Mouse (Mus musculus) limb, embryonic 12.5 days (tissue): Measurements from ENCODE around the gene Selenbp1. TPM values are rescaled to one million over a fixed set of nuclear protein-coding genes. Genes with fewer than 3 reads are reported as not detected.
"Not testable (repeated sequence)": the region's sequence is repeated elsewhere in the genome, so short reads cannot be mapped to it uniquely, and the experiment has no call there.

Experiments used
- ATAC-seq: fragments of 200-750 bp; cut with Nextera tagmentation; 2 replicates; pipeline ENCODE4 v1.8.0; 2017; ENCODE audit warnings: low read depth, moderate TSS enrichment; ENCODE audit not compliant: insufficient number of reproducible peaks, insufficient read depth, low FRiP score, low TSS enrichment
- H3K27ac ChIP-seq: fragments of 300-500 bp; sonication (generic); 2 replicates; pipeline ENCODE4 v1.5.1; 2016; ENCODE audit warnings: mild to moderate bottlenecking, moderate library complexity
- H3K27me3 ChIP-seq: fragments of 300-500 bp; sonication (generic); 2 replicates; pipeline ENCODE4 v1.6.1; 2016; ENCODE audit warnings: mild to moderate bottlenecking, moderate library complexity
- H3K36me3 ChIP-seq: fragments of 300-500 bp; sonication (generic); 2 replicates; pipeline ENCODE4 v1.6.1; 2016; ENCODE audit warnings: mild to moderate bottlenecking, moderate library complexity
- H3K4me1 ChIP-seq: fragments of 300-500 bp; sonication (generic); replicated peaks from 2 replicates; pipeline ENCODE4 v1.6.1; 2016
- H3K4me2 ChIP-seq: fragments of 300-500 bp; sonication (generic); 2 replicates; pipeline ENCODE4 v1.6.1; 2016; ENCODE audit warnings: mild to moderate bottlenecking, moderate library complexity
- H3K4me3 ChIP-seq: fragments of 300-500 bp; sonication (generic); replicated peaks from 2 replicates; pipeline ENCODE4 v1.5.1; 2016; ENCODE audit warnings: mild to moderate bottlenecking
- H3K9ac ChIP-seq: fragments of 300-500 bp; sonication (generic); replicated peaks from 2 replicates; pipeline ENCODE4 v1.6.1; 2016; ENCODE audit warnings: mild to moderate bottlenecking, moderate library complexity
- H3K9me3 ChIP-seq: fragments of 300-500 bp; sonication (generic); 2 replicates; pipeline ENCODE4 v1.6.1; 2016; ENCODE audit warnings: mild to moderate bottlenecking, moderate library complexity
- WGBS: fragments of 180-500 bp; shearing (Covaris S2); methylation state at CpG from one replicate; pipeline ENCODE4 v1.1.7; 2016; 5-methylcytosine and 5-hydroxymethylcytosine counted together
- polyA plus RNA-seq: library from polyadenylated mRNA; unstranded; fragments of >200 nt; fragmentation: Nextera tagmentation; extraction: Ambion mirVana; gene quantifications from 2 replicates; pipeline ENCODE4 v1.2.1, GENCODE M21; 2016

Gene Selenbp1
- polyA plus RNA-seq, 1 experiment from 2014 or later: 28.9 TPM

DNA sequence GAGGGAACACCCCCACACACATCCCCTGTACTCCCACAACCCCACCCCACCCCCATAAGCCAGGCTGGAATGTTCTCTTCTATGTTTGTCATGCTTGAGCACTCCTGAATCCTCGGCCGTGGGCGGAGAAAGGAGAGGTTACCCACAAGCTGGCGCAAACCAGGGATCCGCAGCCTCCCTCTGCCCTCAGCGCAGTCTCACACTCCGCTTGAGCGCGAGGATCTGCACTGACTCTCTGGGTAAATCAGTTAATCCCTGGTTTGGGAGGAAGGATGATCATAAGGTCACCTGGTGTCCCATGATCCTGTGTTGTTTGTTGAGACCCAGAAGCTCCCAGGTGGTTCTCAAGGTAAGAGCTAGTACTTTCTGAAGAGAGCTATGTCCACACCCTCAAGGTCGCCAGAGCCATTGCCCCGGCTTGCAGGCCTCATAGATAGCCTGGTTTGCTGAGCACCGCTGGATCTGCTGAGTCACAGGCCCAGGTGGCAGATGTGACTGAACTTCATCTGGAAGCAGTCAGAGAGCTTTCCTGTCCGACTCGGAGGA is 15.0 kb upstream of the Selenbp1 start:
- Histone ChIP-seq H3K9ac (no peak overlapping the region), H3K27ac (no peak overlapping the region), H3K27me3 (no peaks in the 10 kb centered on the region), H3K4me2 (no peak overlapping the region), H3K36me3 (no peaks in the 10 kb centered on the region), H3K4me1 (0 out of 2 replicates have a peak, but pooled peaks cover 3% of the 10 kb centered on the region), H3K4me3 (no peak overlapping the region), H3K9me3 (no peaks in the 10 kb centered on the region)
- no peak for ATAC-seq
- 67% methylated on average over 14 of the region's 14 CpGs for WGBS

- H3K36me3 ChIP-seq: no peaks in the 10 kb centered on the region
- WGBS: 39% methylated on average over 4 of the region's 4 CpGs
- no peak overlapping the region for H3K4me3 ChIP-seq
- no peak overlapping the region for H3K4me2 ChIP-seq
- no peak overlapping the region for H3K9ac ChIP-seq
- no peak overlapping the region for H3K27ac ChIP-seq
- ATAC-seq: no peak
- no peaks in the 10 kb centered on the region for H3K9me3 ChIP-seq
- H3K27me3 ChIP-seq: no peaks in the 10 kb centered on the region
- H3K4me1 ChIP-seq: 0 out of 2 replicates have a peak, but pooled peaks cover 3% of the 10 kb centered on the region
Measured at GRCm38 (mm10) chr3:94918845-94919244, 14.0 kb upstream of the Selenbp1 start.

DNA sequence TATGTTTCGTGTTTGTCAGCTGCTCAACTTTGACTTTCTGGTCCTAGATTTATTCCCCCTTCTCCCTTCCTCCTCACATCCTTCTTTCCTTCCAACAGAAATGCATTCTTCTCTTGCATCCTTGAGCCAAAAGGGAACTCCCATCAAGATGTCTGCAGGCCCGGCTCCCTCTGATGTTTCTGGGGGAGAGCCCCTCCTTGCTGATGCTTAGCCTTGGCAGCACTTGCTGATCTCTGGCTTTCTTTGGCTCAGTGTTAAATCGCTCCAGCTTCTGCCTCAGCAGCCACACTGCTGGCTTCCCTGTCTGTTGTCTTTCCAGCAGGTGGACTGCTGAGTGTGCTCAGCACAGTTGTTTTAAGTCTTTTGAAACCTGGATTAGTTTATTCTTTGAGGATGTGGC is 11.8 kb upstream of the Selenbp1 start:
- ATAC-seq: no peak
- H3K4me2 ChIP-seq: no peak overlapping the region
- no peak overlapping the region for H3K27ac ChIP-seq
- H3K9ac ChIP-seq: no peak overlapping the region
- WGBS: 51% methylated on average over 3 of the region's 3 CpGs
- 0 out of 2 replicates have a peak, but pooled peaks cover 3% of the 10 kb centered on the region for H3K4me1 ChIP-seq
- no peaks in the 10 kb centered on the region for H3K27me3 ChIP-seq
- H3K4me3 ChIP-seq: no peak overlapping the region
- no peaks in the 10 kb centered on the region for H3K36me3 ChIP-seq
- H3K9me3 ChIP-seq: no peaks in the 10 kb centered on the region

DNA sequence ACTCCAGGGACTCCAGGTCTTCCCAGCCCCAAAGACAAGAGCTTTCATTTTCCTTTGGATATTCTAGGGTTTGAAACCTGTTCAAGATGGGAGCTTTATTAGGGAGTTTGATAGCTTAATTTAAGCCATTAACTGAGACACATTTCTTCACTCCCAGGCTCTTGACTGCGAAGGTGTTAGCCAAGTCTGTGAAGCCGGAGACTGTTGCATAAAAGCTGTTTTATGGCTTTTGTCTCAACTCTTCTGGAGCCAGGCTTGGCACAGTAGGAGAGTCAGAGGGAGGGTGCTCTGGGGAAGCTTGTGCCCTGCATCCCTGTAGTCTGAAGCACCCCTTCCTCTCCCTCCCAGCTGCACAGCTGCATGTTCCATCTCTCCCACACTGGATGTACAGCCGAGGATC is 10.5 kb upstream of the Selenbp1 start:
- Histone ChIP-seq H3K4me1 (0 out of 2 replicates have a peak, but pooled peaks cover 3% of the 10 kb centered on the region), H3K9ac (no peak overlapping the region), H3K4me3 (no peak overlapping the region), H3K27me3 (no peaks in the 10 kb centered on the region), H3K9me3 (no peaks in the 10 kb centered on the region), H3K36me3 (no peaks in the 10 kb centered on the region), H3K4me2 (no peak overlapping the region), H3K27ac (no peak overlapping the region)
- no peak for ATAC-seq
- 20% methylated on average over 3 of the region's 3 CpGs for WGBS

DNA sequence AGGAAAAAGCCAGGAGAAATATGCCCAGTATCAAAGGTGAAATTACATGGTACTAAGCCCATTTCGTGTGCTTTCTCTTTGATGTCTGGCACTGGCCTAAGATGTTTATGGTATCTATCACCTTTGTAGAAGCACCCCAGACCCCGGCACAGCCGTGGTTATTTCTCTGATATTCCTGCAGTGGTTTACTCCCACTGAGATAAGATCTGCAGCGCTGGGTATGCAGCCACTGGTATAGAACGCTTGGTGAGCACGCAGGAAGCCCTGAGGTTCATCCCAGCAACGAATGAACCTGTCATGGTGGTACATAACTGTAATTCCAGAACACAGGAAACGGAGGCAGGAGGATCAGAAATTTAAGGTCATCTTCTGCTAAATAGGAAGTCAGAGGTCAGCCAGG is 8.2 kb upstream of the Selenbp1 start:
- no peak overlapping the region for H3K4me2 ChIP-seq

GRCm38 (mm10) chr3:94926301-94926736 is 6.5 kb upstream of the Selenbp1 start:
- not testable (repeated sequence) for H3K36me3 ChIP-seq, H3K4me3 ChIP-seq, H3K27ac ChIP-seq, H3K4me2 ChIP-seq, H3K27me3 ChIP-seq, H3K9ac ChIP-seq, ATAC-seq, H3K9me3 ChIP-seq, H3K4me1 ChIP-seq
- WGBS: 47% methylated on average over 4 of the region's 4 CpGs

More for the DNA sequence above, 8.2 kb upstream of the Selenbp1 start:
- H3K4me1 ChIP-seq: 0 out of 2 replicates have a peak, but pooled peaks cover 3% of the 10 kb centered on the region
- H3K36me3 ChIP-seq: no peaks in the 10 kb centered on the region
- H3K4me3 ChIP-seq: no peak overlapping the region
- H3K27me3 ChIP-seq: no peaks in the 10 kb centered on the region
- no peak overlapping the region for H3K27ac ChIP-seq
- H3K9me3 ChIP-seq: no peaks in the 10 kb centered on the region
- no peak overlapping the region for H3K9ac ChIP-seq
- 40% methylated on average over 8 of the region's 8 CpGs for WGBS
- no peak for ATAC-seq

- not testable (repeated sequence) for H3K27ac ChIP-seq, H3K9me3 ChIP-seq, H3K4me2 ChIP-seq, H3K27me3 ChIP-seq, H3K36me3 ChIP-seq, H3K9ac ChIP-seq, H3K4me3 ChIP-seq, ATAC-seq
- peaks cover 11% of the 10 kb centered on the region for H3K4me1 ChIP-seq
- 87% methylated on average over 4 of the region's 4 CpGs for WGBS
Measured at GRCm38 (mm10) chr3:94928979-94929378, 3.9 kb upstream of the Selenbp1 start.

DNA sequence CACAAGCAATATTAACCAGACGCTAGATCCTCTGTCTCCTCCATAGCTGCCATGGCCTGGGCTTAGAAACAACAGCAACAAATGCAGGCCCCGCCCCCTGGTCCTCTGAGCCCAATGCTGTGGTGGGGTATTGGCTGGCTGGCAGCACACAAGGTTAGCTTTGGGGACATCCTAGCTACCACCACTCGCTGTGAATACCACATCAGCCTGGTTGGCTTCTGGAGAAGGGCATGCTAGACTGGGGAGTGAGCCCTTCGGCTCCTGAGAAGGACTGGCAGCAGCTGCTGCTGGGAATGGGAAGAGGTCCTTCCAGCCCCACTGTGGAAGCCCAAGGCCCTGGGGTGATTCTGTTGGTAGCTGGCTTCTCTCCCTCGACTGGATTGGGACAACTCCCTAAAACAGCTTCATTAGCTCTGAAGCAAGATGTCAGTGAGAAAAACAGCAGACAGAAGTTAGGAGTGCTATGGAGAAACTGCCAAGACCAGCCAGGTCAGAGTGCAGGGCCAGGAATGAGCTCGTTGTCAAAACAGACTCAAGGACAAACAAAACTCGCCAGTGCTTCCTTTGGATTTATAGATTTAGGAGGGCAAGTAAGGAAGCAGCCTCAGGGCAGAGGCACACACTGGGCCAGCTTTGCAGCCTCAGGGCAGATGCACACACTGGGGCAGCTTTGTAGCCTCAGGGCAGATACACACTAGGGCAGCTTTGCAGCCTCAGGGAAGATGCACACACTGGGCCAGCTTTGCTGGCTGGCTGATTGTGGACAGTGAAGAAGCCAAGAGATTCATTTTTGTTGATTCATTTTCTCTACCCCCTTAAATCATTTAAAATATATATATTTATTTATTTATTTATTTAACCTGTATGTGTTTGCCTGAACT is 2.2 kb upstream of the Selenbp1 start:
- ATAC-seq, H3K9ac ChIP-seq, H3K4me3 ChIP-seq, H3K36me3 ChIP-seq, H3K4me2 ChIP-seq, H3K27me3 ChIP-seq, H3K27ac ChIP-seq, H3K9me3 ChIP-seq: not testable (repeated sequence)
- 35% methylated on average over 7 of the region's 7 CpGs for WGBS
- peaks cover 11% of the 10 kb centered on the region for H3K4me1 ChIP-seq

DNA sequence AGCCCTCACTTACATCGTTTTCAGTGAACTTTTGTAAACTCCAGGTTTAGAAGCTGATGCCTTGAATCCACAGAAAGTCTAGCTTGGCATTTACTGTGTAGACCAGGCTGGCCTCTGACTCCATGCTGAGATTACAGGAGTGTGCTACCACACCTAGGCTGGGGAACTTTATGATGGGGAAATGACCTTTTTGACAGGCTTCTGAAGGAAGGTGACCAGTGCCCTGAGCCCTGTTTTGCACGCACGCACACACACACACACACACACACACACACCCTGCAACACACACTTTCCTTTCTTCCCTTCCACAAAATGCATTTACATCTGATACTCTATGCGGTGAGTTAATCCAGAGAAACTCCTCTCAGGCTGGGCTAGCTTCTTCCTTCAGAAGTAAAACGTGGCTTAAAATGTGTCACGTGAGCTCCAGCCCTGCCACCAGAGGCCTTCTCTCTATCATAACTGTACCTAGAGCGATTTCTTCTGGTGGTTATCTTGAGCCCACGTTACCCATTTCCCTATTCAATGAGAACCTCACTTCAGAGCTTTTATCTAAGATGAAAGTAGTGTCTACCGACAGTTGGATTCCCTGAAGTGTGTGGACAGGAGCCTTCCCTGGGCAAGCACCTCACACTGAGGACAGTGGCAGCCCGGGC is 1.3 kb upstream of the Selenbp1 start:
- not testable (repeated sequence) for H3K36me3 ChIP-seq, H3K27me3 ChIP-seq, H3K4me2 ChIP-seq, H3K4me3 ChIP-seq, H3K9me3 ChIP-seq, ATAC-seq, H3K9ac ChIP-seq
- Histone ChIP-seq H3K4me1 (peaks cover 11% of the 10 kb centered on the region), H3K27ac (0 out of 2 replicates have a peak overlapping the region, but pooled peaks have one; percentile 41)
- 78% methylated on average over 10 of the region's 10 CpGs for WGBS

GRCm38 (mm10) chr3:94932279-94932678 is 577 bp upstream of the Selenbp1 start:
- not testable (repeated sequence) for H3K36me3 ChIP-seq, H3K4me3 ChIP-seq, H3K27me3 ChIP-seq, H3K9ac ChIP-seq, H3K9me3 ChIP-seq
- 47% methylated on average over 2 of the region's 2 CpGs for WGBS
- Histone ChIP-seq H3K4me2 (peak overlapping the region; percentile 60), H3K4me1 (peaks cover 11% of the 10 kb centered on the region), H3K27ac (peak overlapping the region; percentile 81)
- ATAC-seq: peak; percentile 32; the same call in 1 of the 2 replicates

DNA sequence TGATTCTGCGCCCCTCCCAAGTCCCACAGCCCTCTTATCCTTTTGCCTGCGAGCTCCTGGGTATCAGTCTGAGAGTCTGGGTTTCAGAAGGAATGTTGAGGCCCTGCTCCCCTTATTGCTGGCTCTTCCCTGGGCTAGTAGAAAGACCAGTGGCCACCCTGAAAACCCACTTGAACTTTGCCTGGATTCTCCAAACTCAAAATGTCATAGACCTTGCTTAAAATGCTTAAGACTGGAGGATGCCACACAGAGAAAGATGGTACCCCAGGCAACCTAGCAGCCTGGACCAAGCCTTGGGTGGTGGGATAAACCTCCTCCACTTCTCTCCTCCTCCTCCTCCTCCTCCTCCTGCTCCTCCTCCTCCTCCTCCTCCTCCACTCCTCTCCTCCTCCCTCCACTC is 748 bp downstream of the Selenbp1 start:
- not testable (repeated sequence) for H3K4me3 ChIP-seq, ATAC-seq, H3K9me3 ChIP-seq, H3K9ac ChIP-seq, H3K27me3 ChIP-seq, H3K36me3 ChIP-seq, H3K27ac ChIP-seq
- Histone ChIP-seq H3K4me2 (peak overlapping the region; percentile 60), H3K4me1 (peaks cover 11% of the 10 kb centered on the region)
- WGBS: no CpG with 5 or more reads among the region's 2 CpGs
